Mouse (Mus musculus): ENCODE results near the gene Mttp.

- TF ChIP-seq CTCF (IDR thresholded peaks at IDR 0.05; ENCODE audit: control insufficient read depth, insufficient read depth, insufficient read length) (no peak), MAX (IDR thresholded peaks at IDR 0.05) (no peak), CEBPB (IDR thresholded peaks at IDR 0.05; ENCODE audit: low read depth) (no peak), MYOG (IDR thresholded peaks at IDR 0.05; ENCODE audit: control insufficient read depth, extremely low read depth, insufficient read length) (no peak), USF1 (IDR thresholded peaks at IDR 0.05; ENCODE audit: low read depth) (no peak)
These were observed 87.8 kb downstream of the Mttp start for GRCm38 (mm10) chr3:138056976-138057375.
